Mouse (Mus musculus): ENCODE results near the gene Gjb4.

- TF ChIP-seq CTCF (IDR thresholded peaks at IDR 0.05; ENCODE audit: extremely low read depth, insufficient read length, insufficient replicate concordance, low read depth, low read length), result no peak
- no peak for TF ChIP-seq POLR2A (IDR thresholded peaks at IDR 0.05; ENCODE audit: low read depth, low read length)
Measured at GRCm38 (mm10) chr4:127374645-127375044, 20.8 kb upstream of the Gjb4 start.

All from small intestine, adult 2 months (tissue).